Mouse (Mus musculus): Measurements from ENCODE around the gene Mfap3l.

DNA sequence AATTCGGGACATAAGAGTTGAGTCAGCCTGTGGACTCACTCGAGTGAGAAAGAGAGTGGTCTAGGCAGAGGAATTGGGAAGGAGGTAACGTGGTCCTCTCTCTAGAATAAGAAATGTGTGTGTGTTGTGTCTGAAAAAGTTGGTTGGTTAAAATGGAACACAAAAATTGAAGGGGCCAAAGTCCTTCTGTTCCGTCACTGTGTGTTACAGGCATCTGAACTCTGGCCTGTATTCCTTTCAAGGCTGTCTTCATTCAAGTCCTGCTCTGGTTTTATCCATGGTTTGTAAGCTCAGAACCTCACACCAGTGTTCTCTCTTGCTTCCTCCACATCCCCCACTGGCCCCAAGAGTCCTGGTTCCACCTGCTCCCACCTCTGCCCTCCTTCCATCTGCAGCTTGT lies 33.2 kb downstream of the Mfap3l start:
- TF ChIP-seq CTCF (IDR thresholded peaks at IDR 0.05; ENCODE audit: control insufficient read depth, insufficient read depth, insufficient read length) (no peak), MAX (IDR thresholded peaks at IDR 0.05) (no peak), CEBPB (IDR thresholded peaks at IDR 0.05; ENCODE audit: low read depth) (no peak), MYOD1 (IDR thresholded peaks at IDR 0.05; ENCODE audit: control insufficient read depth, insufficient read length, low read depth) (no peak), FOSL1 (IDR thresholded peaks at IDR 0.05; ENCODE audit: insufficient read depth, low read length, poor library complexity, severe bottlenecking) (no peak), USF1 (IDR thresholded peaks at IDR 0.05; ENCODE audit: low read depth) (no peak)

Data from C2C12 (cell line).